ENCODE assay signal across 8 mouse cellular contexts in genomic region chr4:116820902-116821693, GRCm38 (mm10). TPM values are rescaled to one million over a fixed set of nuclear protein-coding genes. Genes with fewer than 3 reads are reported as not detected.
A peak's percentile ranks its signal among the peaks of the same experiment; 100 is the strongest.
DNase-seq lines count a peak whose midpoint lies in the region; ATAC-seq lines count a peak whose summit lies in the region.

No protein-coding gene starts in this region.

- H3K4me3 ChIP-seq in hindbrain, embryonic 14.5 days (replicated peaks; ENCODE audit: low read length) = peak overlapping the region; percentile 37
- H3K4me3 ChIP-seq in limb, embryonic 10.5 days = peak overlapping the region; percentile 59

- peak; percentile 83 for DNase-seq in cerebellum, adult 9-11 months
- DNase-seq in frontal cortex, postnatal 36 days (ENCODE audit: low spot score in 2 of 2) = peak; percentile 37 to 53
- peak; percentile 45 for DNase-seq in hindbrain, embryonic 14.5 days (ENCODE audit: low spot score)
- DNase-seq in limb, embryonic 10.5 days (ENCODE audit: low spot score) = peak; percentile 83
- peak; percentile 63 for DNase-seq in mesoderm, embryonic 11.5 days (ENCODE audit: low read depth, low spot score)
- DNase-seq in right cerebral cortex, postnatal 25 days = peak; percentile 14
- no peak for DNase-seq in Muller cell, postnatal 12 days (ENCODE audit: inconsistent ontology term)

- H3K4me1 ChIP-seq in hindbrain, embryonic 14.5 days (replicated peaks; ENCODE audit: control insufficient read depth, insufficient read depth, low read length) = peaks cover 13% of the 10 kb centered on the region
- H3K4me1 ChIP-seq in limb, embryonic 10.5 days = peaks cover 31% of the 10 kb centered on the region

- H3K27ac ChIP-seq in hindbrain, embryonic 14.5 days = no peak overlapping the region
- H3K27ac ChIP-seq in limb, embryonic 10.5 days = peak overlapping the region; percentile 78

- WGBS in hindbrain, embryonic 14.5 days = under 1% methylated on average over 51 of the region's 51 CpGs
- WGBS in limb, embryonic 10.5 days = under 1% methylated on average over 51 of the region's 51 CpGs

- no peaks in the 10 kb centered on the region for H3K9me3 ChIP-seq in hindbrain, embryonic 14.5 days (ENCODE audit: control insufficient read depth, low read length)
- no peaks in the 10 kb centered on the region for H3K9me3 ChIP-seq in limb, embryonic 10.5 days (replicated peaks)

- peaks cover 24% of the 10 kb centered on the region for H3K27me3 ChIP-seq in hindbrain, embryonic 14.5 days (ENCODE audit: control insufficient read depth, insufficient read depth, low read length)
- peaks cover 27% of the 10 kb centered on the region for H3K27me3 ChIP-seq in limb, embryonic 10.5 days (ENCODE audit: low read depth, poor library complexity, severe bottlenecking)

- peak overlapping the region; percentile 59 for H3K9ac ChIP-seq in hindbrain, embryonic 14.5 days

- H3K36me3 ChIP-seq in hindbrain, embryonic 14.5 days (replicated peaks; ENCODE audit: control insufficient read depth, insufficient read depth) = 0 out of 2 replicates have a peak, but pooled peaks cover 4% of the 10 kb centered on the region
- peaks cover 27% of the 10 kb centered on the region for H3K36me3 ChIP-seq in limb, embryonic 10.5 days

- H3K4me2 ChIP-seq in hindbrain, embryonic 14.5 days (replicated peaks) = peak overlapping the region; percentile 87

- peak; percentile 64 for ATAC-seq in activated CD4-positive, CD25-positive, alpha-beta regulatory T cell, adult 4 months
- peak; percentile 64 for ATAC-seq in hindbrain, embryonic 14.5 days (ENCODE audit: low FRiP score)

RNA-seq across cellular contexts. Expression of gene Hpdl, which starts 0.4 kb away (rescaled TPM):
- under 1 TPM; 0.70 to 0.85 TPM for polyA plus RNA-seq in activated CD4-positive, CD25-positive, alpha-beta regulatory T cell, adult 4 months (2017; shearing (Covaris generic))
- polyA plus RNA-seq in hindbrain, embryonic 14.5 days (2014; fragmentation: Nextera tagmentation; extraction: Ambion mirVana) = 1.8 and 1.9 TPM in 2 replicates
- polyA plus RNA-seq in limb, embryonic 10.5 days (2016; fragmentation: Nextera tagmentation; extraction: Ambion mirVana) = 2.2 TPM in 2 replicates

RNA-seq across cellular contexts. Expression of gene Mutyh, which starts 13.6 kb away (rescaled TPM):
- polyA plus RNA-seq in activated CD4-positive, CD25-positive, alpha-beta regulatory T cell, adult 4 months (2017; shearing (Covaris generic)) = 10 to 100 TPM in 1 of 2 experiments, 1 to 10 TPM in 1; 9.2 to 15.0 TPM
- polyA plus RNA-seq in hindbrain, embryonic 14.5 days (2014; fragmentation: Nextera tagmentation; extraction: Ambion mirVana) = 5.5 and 6.4 TPM in 2 replicates
- polyA plus RNA-seq in limb, embryonic 10.5 days (2016; fragmentation: Nextera tagmentation; extraction: Ambion mirVana) = 33.0 and 33.5 TPM in 2 replicates

RNA-seq across cellular contexts. Expression of gene Toe1, which starts 13.7 kb away (rescaled TPM):
- polyA plus RNA-seq in activated CD4-positive, CD25-positive, alpha-beta regulatory T cell, adult 4 months (2017; shearing (Covaris generic)) = 10 to 100 TPM; 23.7 to 29.3 TPM
- polyA plus RNA-seq in hindbrain, embryonic 14.5 days (2014; fragmentation: Nextera tagmentation; extraction: Ambion mirVana) = 25.3 and 27.1 TPM in 2 replicates
- 40.8 and 42.3 TPM in 2 replicates for polyA plus RNA-seq in limb, embryonic 10.5 days (2016; fragmentation: Nextera tagmentation; extraction: Ambion mirVana)

RNA-seq across cellular contexts. Expression of gene Zswim5, which starts 56.1 kb away (rescaled TPM):
- polyA plus RNA-seq in activated CD4-positive, CD25-positive, alpha-beta regulatory T cell, adult 4 months (2017; shearing (Covaris generic)) = not detected
- polyA plus RNA-seq in hindbrain, embryonic 14.5 days (2014; fragmentation: Nextera tagmentation; extraction: Ambion mirVana) = 5.9 and 6.0 TPM in 2 replicates
- polyA plus RNA-seq in limb, embryonic 10.5 days (2016; fragmentation: Nextera tagmentation; extraction: Ambion mirVana) = 0.59 and 0.68 TPM in 2 replicates
